Comparison of ENCODE assay signal across 15 mouse cellular contexts in genomic region chr2:32835588-32835987, GRCm38 (mm10). TPM values are rescaled to one million over a fixed set of nuclear protein-coding genes. Genes with fewer than 3 reads are reported as not detected.
DNase-seq lines count a peak whose midpoint lies in the region; ATAC-seq and TF ChIP-seq lines count a peak whose summit lies in the region.
"Had no signal": no experiment of that assay in that cellular context is flagged by ENCODE, and none has a peak within 500 bp of the region (broad histone marks: within the 10 kb centered on the region; RNA-seq: fewer than 3 reads in every experiment).

No protein-coding gene starts in this region.

- TF ChIP-seq CTCF in left cerebral cortex, adult 2 months (IDR thresholded peaks at IDR 0.05) = no peak
- no peak for TF ChIP-seq CTCF in bone marrow macrophage, adult 2 months (IDR thresholded peaks at IDR 0.05; ENCODE audit: low read depth, low read length)

- no peaks in the 10 kb centered on the region for H3K36me3 ChIP-seq in heart, embryonic 15.5 days
- H3K36me3 ChIP-seq: forebrain, embryonic 12.5 days; limb, embryonic 13.5 days had no signal

- intact Hi-C loops in heart, postnatal 14 days (cut with DNase I) = no loop called here
- intact Hi-C loops in left cerebral cortex, adult 2 months (cut with DNase I) = no loop called here

- peak; percentile 51; the same call in 1 of the 2 replicates for ATAC-seq in cerebellum, adult (ENCODE audit: insufficient number of reproducible peaks, low FRiP score, low TSS enrichment)
- no peak for ATAC-seq in heart, embryonic 15.5 days (replicated peaks; ENCODE audit: insufficient number of reproducible peaks, insufficient read depth, low FRiP score, low read depth)
- no peak for ATAC-seq in CD4-positive, CD25-positive, alpha-beta regulatory T cell, adult 4 months
- ATAC-seq: midbrain, embryonic 15.5 days had no signal

- H3K9me3 ChIP-seq in heart, embryonic 15.5 days (replicated peaks) = no peaks in the 10 kb centered on the region
- H3K9me3 ChIP-seq: forebrain, embryonic 12.5 days; limb, embryonic 13.5 days; midbrain, embryonic 15.5 days had no signal

- no peak overlapping the region for H3K4me2 ChIP-seq in heart, embryonic 15.5 days
- H3K4me2 ChIP-seq: forebrain, embryonic 12.5 days; limb, embryonic 13.5 days; midbrain, embryonic 15.5 days had no signal

- H3K27ac ChIP-seq in heart, embryonic 15.5 days = peak overlapping the region; percentile 65
- peak overlapping the region; percentile 73; the same call in 1 of the 2 replicates for H3K27ac ChIP-seq in left cerebral cortex, adult 2 months
- H3K27ac ChIP-seq in bone marrow macrophage, adult 2 months (ENCODE audit: insufficient read depth, low read depth, low read length) = peak overlapping the region; percentile 48
- H3K27ac ChIP-seq: forebrain, embryonic 12.5 days; midbrain, embryonic 15.5 days had no signal

- H3K4me3 ChIP-seq in heart, embryonic 15.5 days = no peak overlapping the region
- no peak overlapping the region for H3K4me3 ChIP-seq in left cerebral cortex, adult 2 months
- H3K4me3 ChIP-seq in bone marrow macrophage, adult 2 months (ENCODE audit: insufficient read depth, low read length) = no peak overlapping the region
- H3K4me3 ChIP-seq: forebrain, embryonic 12.5 days; limb, embryonic 13.5 days; midbrain, embryonic 15.5 days had no signal

- no peak for TF ChIP-seq POLR2A in bone marrow macrophage, adult 2 months (IDR thresholded peaks at IDR 0.05; ENCODE audit: borderline replicate concordance, low read depth, low read length)

- H3K9ac ChIP-seq in heart, embryonic 15.5 days = no peak overlapping the region
- H3K9ac ChIP-seq: forebrain, embryonic 12.5 days; midbrain, embryonic 15.5 days had no signal

- H3K27me3 ChIP-seq in heart, embryonic 15.5 days = no peaks in the 10 kb centered on the region
- H3K27me3 ChIP-seq: forebrain, embryonic 12.5 days; limb, embryonic 13.5 days; midbrain, embryonic 15.5 days had no signal

- H3K4me1 ChIP-seq in heart, embryonic 15.5 days (replicated peaks) = peaks cover 49% of the 10 kb centered on the region
- peaks cover 26% of the 10 kb centered on the region for H3K4me1 ChIP-seq in bone marrow macrophage, adult 2 months (ENCODE audit: control insufficient read depth, insufficient read depth, low read length)

- DNase-seq in cerebellum, postnatal 14 days = no peak
- DNase-seq in heart, postnatal 14 days = no peak
- no peak for DNase-seq in left cerebral cortex, adult 2 months (ENCODE audit: extremely low spot score in 1 of 2, low spot score in 2 of 2)
- no peak for DNase-seq in left cerebral cortex, adult 11 months (ENCODE audit: low spot score)
- DNase-seq: heart, adult 18-20 months; kidney, postnatal 4 days; lung, postnatal 14 days had no signal

RNA-seq across cellular contexts. Expression of gene Stxbp1, which starts 11.5 kb away (rescaled TPM):
- 23.8 and 28.3 TPM in 2 replicates for polyA plus RNA-seq in heart, embryonic 15.5 days (2015; fragmentation: Nextera tagmentation; extraction: Ambion mirVana)
- 10 to 100 TPM; 19.5 to 22.7 TPM for total RNA-seq in heart, postnatal 14 days (2021)
- 100 to 1,000 TPM; 947 to 984 TPM for total RNA-seq in left cerebral cortex, adult 2 months (2021)
- polyA plus RNA-seq in bone marrow macrophage, adult 2 months (2012; ENCODE audit: insufficient read depth, insufficient read length, missing spikeins) = 17.1 and 17.7 TPM in 2 replicates
- 1 to 10 TPM; 4.2 to 4.7 TPM for polyA plus RNA-seq in CD4-positive, CD25-positive, alpha-beta regulatory T cell, adult 4 months (2017; shearing (Covaris generic))

RNA-seq across cellular contexts. Expression of gene Fam129b, which starts 40.3 kb away (rescaled TPM):
- polyA plus RNA-seq in heart, embryonic 15.5 days (2015; fragmentation: Nextera tagmentation; extraction: Ambion mirVana) = 43.0 and 57.4 TPM in 2 replicates
- total RNA-seq in heart, postnatal 14 days (2021) = 10 to 100 TPM; 31.2 to 33.4 TPM
- total RNA-seq in left cerebral cortex, adult 2 months (2021) = 10 to 100 TPM; 24.4 to 31.4 TPM
- polyA plus RNA-seq in bone marrow macrophage, adult 2 months (2012; ENCODE audit: insufficient read depth, insufficient read length, missing spikeins) = 78.3 and 90.1 TPM in 2 replicates
- 1 to 10 TPM in 1 of 2 experiments, under 1 TPM in 1; 0.97 to 1.0 TPM for polyA plus RNA-seq in CD4-positive, CD25-positive, alpha-beta regulatory T cell, adult 4 months (2017; shearing (Covaris generic))

RNA-seq across cellular contexts. Expression of gene Cfap157, which starts 51.4 kb away (rescaled TPM):
- 0.16 and 0.52 TPM in 2 replicates for polyA plus RNA-seq in heart, embryonic 15.5 days (2015; fragmentation: Nextera tagmentation; extraction: Ambion mirVana)
- under 1 TPM; 0.17 to 0.24 TPM for total RNA-seq in heart, postnatal 14 days (2021)
- under 1 TPM; 0.20 to 0.61 TPM for total RNA-seq in left cerebral cortex, adult 2 months (2021)
- not detected in 2 replicates for polyA plus RNA-seq in bone marrow macrophage, adult 2 months (2012; ENCODE audit: insufficient read depth, insufficient read length, missing spikeins)
- 1 to 10 TPM; 1.5 to 2.4 TPM for polyA plus RNA-seq in CD4-positive, CD25-positive, alpha-beta regulatory T cell, adult 4 months (2017; shearing (Covaris generic))
- total RNA-seq: heart, adult 18-20 months had no signal
- polyA plus RNA-seq: neural tube, embryonic 11.5 days had no signal

Comparison
In these comparisons a context has a peak if more than half of its experiments do, and no peak if none do; other contexts are left out.
1. RNA of gene Fam129b, which starts 40.3 kb away (polyA plus RNA-seq): 78.3 to 90.1 TPM in bone marrow macrophage, adult 2 months and 43.0 to 57.4 TPM in heart, embryonic 15.5 days; 0.97 to 1.0 TPM in CD4-positive, CD25-positive, alpha-beta regulatory T cell, adult 4 months; every median in the first group is over 10 times any median in the second.
2. Peak in every context shown above with its lines, with median percentiles within 50 percentile points of each other: H3K27ac ChIP-seq.